Mouse (Mus musculus) stomach, adult 2 months (tissue): ENCODE data around the gene C87414. TPM values are rescaled to one million over a fixed set of nuclear protein-coding genes. Genes with fewer than 3 reads are reported as not detected.

Source experiments
- polyA plus RNA-seq: library from polyadenylated mRNA; depleted of rRNA; stranded (reverse); fragments of >200 nt; gene quantifications from 2 replicates; pipeline ENCODE4 v1.2.3, GENCODE M21; 2012; rRNA removed

The C87414 gene
- polyA plus RNA-seq = not detected in 2 replicates

DNA sequence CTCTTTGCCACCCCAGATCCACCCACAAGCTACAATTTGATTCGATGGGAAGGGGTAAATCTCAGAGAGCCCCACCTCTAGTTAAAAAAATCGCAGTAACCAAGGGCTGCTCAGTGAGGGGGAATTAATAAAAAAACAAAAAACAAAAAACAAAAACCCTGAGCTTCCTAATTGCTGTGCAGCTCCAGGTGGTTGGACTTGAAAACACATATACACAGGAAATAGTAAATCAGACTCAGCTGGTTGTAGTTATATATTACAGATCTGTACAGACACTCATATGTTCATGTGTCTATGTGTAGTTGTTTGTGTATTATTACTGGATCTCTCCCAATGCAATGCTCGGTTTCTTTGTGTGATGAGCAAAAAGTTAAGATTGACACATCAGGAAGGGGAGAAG, at the start of gene C87414:
Gene C87414, minus strand, starts transcription at position 101 of the 400 bp plus-strand sequence.

Other genes starting within 250 kb of the C87414 start
- not detected in 2 replicates for gene Gm16427, start 131.4 kb downstream of the C87414 start, polyA plus RNA-seq
- not detected in 2 replicates for gene Gm7792, start 172.2 kb upstream of the C87414 start, polyA plus RNA-seq